Mouse (Mus musculus): ENCODE measurements around the gene March9.

DNA sequence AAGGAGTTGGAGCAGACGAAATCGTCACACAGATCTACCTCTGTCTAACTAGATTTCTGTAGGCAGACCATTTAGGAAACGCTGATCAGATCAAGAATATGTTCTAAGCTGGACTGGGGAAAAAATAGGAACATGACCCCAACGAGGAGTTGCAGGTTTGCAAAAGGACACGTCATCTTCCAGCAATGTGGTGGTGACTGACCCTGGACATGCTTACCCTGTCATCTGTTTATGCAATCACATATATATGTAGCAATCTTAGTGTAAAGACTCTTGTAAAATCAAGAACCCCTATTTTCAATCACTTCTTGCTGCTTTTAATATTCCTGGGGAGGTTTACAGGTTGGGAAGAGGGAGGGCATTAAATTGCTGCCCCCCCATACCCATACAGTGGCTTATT, 2.5 kb upstream of the March9 start:
- no peak for TF ChIP-seq CHD2 (IDR thresholded peaks at IDR 0.05; ENCODE audit: low read depth, low read length)
- no peak for TF ChIP-seq MAFK (IDR thresholded peaks at IDR 0.05; ENCODE audit: insufficient read depth, low read depth, low read length)
- no peak for TF ChIP-seq ZC3H11A (IDR thresholded peaks at IDR 0.05; ENCODE audit: borderline replicate concordance, low read depth, low read length)
- no peak for TF ChIP-seq ZNF384 (IDR thresholded peaks at IDR 0.05; ENCODE audit: low read depth, low read length)
- TF ChIP-seq HCFC1 (IDR thresholded peaks at IDR 0.05; ENCODE audit: borderline replicate concordance, insufficient read depth, low read length), result no peak

Measured in ES-E14 (cell line).